Mouse (Mus musculus): ENCODE measurements around the gene Sdc4.

The Sdc4 gene

DNA sequence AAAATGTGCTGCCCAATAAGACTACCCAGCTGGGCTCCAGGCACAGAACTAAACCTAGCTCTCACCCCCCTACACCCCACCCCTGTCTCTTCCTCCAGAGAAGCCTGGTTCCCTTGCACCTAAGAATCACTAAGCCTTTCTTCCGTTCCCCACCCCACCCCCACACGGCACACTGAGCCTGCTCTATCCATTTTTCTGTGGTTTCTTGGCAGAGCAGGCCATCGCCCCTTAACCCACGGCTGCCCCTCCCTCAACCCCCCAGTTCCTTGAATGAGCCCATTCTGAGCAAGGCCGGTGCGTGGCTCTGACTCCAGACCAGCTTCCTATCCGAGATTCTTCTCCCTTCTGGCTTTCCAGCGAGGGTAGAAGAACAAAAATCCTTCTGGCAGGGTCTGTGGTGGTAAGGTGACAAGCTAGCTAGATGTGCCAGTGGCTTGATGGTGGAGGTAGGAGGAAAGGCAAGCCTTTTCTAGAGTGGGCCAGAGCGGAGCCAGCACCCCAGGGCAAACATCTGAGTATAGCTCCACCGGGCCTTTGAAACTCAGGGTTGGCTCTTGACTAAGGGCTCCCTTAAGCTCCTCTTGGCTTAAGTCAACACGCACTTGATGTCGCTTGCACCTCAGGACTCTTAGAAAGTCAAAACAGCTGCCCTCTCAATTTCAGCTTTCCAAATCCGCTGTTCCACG lies 40.1 kb downstream of the Sdc4 start:
- DNase-seq (ENCODE audit: low spot score in 2 of 2), result no peak

DNA sequence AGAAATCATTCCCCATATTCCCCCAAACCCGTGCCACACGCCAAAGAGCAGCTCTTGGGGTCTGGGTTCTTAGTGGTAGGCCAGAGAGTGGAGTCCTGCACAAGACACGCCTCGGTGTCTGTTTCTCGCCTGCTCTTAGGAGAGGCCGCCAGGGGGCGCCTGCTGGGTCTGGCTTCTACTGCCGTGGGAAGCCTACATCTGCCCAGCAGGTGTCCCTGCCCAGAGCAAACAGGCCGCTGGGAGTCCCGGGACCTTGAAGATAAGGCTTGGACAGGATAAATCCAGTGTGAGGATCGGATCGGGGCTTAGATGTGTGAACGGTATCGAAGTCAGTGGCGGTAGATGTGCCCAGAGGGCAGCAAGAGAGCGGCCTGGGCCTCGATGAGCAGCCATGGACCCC lies 40.8 kb downstream of the Sdc4 start, which contains the start of gene Rbpjl:
Gene Rbpjl, plus strand, starts transcription at position 236 of the 400 bp plus-strand sequence.
- DNase-seq (ENCODE audit: low spot score in 2 of 2), result peak in 1 of 2 experiments; percentile 56

DNA sequence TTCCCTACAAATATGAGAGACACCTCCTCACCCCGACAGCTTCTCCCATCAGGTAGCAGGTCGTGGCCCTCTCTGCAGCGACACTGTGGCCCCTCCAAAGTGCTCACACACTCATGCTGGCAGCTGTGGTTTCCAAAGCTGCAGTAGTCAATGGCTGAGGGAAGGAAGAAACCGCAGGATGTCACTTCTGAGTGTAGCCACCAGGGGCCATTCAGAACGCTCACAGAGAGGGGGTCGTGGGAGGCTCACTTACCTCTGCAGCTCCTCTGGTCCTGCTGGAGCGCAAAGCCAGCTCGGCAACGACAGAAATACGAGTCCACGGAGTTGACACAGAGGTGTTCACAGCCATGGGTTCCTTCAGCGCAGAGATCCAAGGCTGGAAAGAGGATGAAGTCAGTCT lies 46.8 kb downstream of the Sdc4 start:
- no peak for DNase-seq (ENCODE audit: low spot score in 2 of 2)

DNA sequence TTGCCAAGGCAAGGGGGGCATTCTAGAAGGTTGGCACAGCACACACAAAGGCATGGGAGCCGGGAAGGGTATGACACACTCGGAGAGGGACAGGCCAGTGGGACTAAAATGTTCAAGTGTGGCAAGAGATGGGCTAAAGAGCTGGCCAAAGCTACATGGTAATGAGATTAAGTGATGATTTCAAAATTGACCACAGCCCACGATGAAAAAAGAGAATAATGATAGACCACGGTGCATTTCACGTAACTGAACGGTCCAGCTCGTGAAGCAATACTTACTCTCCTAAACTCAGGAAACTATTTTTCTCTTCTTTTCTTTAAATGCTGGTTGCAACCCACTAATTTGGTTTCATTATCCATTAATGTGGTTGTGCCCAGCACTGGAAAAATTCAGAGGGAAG lies 47.6 kb downstream of the Sdc4 start:
- no peak for DNase-seq (ENCODE audit: low spot score in 2 of 2)

DNA sequence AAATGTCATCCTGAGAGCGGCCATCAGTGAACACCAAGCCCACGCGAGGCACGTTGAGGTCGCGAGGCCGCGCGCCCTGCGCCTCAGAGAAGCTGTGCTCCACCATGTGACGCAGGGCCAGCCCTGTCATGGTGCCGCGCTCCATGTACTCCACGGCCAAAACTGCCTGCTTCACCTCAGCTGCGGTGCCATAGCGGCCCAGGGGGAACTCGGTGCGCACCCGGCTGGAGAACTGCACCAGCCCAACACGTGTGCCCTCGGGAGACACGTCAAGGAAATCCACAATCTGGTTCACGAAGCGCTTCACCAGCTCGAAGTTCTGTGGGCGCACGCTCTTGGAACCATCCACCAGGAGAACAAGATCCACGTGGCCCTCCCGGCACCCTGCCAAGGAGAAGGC lies 50.6 kb downstream of the Sdc4 start:
- DNase-seq (ENCODE audit: low spot score in 2 of 2), result no peak

DNA sequence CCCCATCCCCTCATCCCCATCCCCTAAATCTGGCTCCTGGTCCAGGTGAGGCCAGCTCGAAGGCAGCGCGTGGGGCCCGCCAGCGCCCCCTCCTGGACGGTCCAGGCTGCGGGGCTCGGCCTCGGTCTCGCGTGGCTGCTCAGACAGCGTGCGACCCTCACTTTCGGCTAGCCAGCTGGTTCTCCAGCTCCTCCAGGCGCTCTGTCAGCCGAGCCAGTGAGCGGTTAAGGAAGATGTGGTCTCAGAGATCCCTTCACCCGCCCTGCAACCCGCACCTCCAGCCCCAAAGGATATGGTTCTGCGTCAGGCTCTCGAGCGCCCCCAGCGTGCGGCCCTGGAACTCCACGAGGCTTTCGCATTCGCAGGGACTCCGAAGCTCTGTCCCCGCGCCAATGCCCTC lies 54.2 kb downstream of the Sdc4 start:
- DNase-seq (ENCODE audit: low spot score in 2 of 2), result peak; percentile 89 to 90

DNA sequence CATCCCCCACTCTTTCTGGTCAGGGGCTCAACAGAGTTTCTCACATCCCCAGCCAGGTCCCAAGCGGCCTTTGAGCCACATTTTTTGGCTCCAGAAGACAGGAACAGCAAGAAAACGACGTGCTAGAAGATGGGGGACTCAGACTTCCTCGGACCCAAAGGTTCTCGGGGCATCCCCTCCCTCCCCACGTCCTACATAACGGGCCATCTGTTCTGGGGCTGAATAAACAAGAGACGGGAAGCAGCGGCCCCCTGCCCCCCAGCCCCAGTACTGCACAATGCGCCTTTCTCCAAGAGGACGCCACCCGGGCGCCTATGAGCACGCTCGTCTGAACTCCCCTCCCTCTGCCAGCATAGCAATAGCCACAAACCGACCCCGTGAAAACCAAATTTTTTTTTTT lies 54.7 kb downstream of the Sdc4 start, which contains the start of gene Slpi:
Gene Slpi, minus strand, starts transcription at position 76 of the 400 bp plus-strand sequence.
- DNase-seq (ENCODE audit: low spot score in 2 of 2), result no peak

DNA sequence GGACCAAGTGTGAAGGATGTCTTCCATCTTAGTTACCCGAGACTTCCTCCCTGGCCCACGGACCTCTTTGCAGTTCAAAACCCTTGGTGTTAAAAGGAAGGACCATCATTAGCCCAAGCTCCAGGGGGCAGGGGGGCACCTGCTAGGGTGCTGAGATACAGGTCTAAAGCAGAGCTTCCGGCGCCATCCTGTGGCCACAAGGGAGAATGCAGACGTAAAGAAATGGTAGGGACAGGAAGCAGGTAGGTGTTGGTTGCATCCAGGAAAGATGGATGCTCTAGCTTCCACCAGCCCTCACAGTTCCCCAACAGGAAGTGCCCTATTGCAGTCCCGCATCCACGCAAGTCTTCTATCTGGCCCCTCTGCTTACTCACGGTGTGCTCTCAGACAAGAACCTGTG lies 56.7 kb downstream of the Sdc4 start:
- DNase-seq (ENCODE audit: low spot score in 2 of 2), result peak; percentile 62 to 71

DNA sequence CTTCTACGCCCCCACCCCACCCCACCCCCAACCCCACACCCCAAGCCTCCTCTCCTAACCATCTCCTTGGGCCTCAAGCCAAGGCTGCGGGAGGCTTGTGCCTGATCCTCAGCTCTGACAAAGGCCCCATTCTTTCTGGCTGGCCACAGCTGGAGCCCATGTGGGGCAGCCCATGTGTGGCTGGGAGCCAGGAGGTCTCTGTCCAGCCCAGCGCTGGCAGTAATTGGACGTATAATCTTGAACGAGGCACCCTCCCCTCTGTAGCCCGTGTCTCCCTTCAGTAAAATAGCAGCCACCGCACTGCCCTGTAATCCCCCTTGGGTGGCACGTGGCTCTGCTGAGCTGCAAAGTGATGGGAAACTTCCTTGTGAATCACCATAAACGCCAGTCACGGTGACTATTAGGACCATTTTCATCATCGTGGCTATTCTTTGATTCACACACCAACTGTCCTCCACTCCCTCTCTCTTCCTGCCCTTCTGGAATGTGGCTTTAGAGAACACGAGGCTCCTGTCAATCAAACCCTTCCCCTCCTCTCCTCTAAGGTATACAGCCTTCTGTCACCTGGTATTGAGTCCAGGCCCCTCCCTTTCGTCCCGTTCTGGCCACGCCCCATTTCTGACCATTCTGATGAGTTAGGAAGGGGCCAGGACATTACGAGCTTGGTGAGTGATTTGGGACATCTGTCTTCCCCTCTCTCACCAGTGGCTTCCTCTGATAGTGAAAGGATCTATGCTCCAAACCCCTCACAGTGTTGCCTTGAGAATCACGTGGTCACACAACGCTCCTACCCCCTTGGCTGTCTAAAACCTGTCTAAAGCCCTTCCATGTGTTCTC lies 57.5 kb downstream of the Sdc4 start:
- DNase-seq (ENCODE audit: low spot score in 2 of 2), result peak in 1 of 2 experiments; percentile 23

DNA sequence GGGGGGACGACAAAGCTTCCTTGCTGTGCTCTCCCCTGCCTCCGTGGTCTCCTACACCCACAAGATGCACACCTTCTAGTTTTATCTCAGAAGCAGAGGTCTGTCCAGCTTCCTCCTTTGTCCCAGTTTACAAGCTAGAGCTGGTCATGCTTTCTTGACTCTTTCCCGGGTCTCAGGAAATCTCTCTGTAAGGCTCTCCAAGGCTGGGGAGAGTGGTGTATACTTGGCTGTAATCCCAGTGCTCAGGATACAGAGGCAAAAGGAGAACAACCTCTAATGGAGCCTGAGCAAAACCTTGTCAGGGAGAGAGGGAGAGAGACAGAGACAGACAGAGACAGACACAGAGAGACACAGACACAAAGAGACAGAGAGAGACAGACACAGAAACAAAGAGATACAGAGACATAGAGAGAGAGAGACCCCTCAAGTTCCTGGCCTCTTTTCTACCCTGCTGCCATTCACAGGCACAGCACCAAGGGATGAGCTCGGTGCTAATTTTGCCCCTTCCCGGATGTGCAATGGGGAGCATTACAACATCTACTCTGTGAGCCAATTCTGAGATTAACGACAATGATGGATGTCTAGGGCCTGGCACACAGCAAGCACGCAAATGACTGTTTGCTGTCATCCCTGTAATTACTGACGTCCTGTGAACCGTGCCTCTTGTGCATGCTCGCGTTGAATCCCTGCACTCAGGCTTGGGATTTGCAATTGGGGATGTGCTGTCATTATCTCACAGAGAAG lies 59.9 kb downstream of the Sdc4 start:
- DNase-seq (ENCODE audit: low spot score in 2 of 2), result no peak

DNA sequence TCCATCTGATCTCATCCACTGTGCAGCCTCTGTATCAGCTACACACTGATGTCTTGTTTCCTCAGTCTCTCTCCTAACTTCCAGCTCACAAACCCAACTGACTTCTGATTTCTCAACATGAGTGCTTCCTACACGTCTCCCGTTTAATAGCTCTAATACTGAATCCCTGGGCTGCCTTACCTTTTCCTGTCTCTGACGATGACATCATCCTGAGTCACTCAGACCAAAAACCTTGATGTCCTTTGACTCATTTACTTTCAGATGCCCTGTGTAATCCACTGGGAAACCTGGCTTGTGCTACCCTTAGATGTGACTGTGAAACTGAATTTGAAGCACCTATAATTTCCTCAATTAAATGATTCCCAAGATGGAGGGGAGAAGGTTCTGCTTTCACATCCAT lies 60.7 kb downstream of the Sdc4 start:
- no peak for DNase-seq (ENCODE audit: low spot score in 2 of 2)

DNA sequence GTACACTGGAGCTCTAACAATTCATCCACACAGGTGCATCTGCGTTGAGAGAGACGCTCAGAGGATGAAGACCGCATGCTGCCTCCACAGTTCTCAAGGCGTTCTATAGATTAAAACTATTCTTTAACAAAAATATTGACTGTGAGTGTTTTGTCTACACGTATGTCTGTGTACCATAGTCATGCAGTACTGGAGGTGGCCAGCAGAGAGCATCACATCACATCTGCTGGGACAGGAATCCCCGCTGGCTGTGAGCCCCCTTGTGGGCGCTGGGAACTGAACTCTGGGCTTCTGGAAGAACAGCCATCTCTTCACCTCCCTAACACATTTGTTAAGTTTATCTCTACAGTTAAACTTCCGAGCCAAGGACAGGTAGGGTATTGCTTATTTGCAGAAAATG lies 62.0 kb downstream of the Sdc4 start:
- no peak for DNase-seq (ENCODE audit: low spot score in 2 of 2)

DNA sequence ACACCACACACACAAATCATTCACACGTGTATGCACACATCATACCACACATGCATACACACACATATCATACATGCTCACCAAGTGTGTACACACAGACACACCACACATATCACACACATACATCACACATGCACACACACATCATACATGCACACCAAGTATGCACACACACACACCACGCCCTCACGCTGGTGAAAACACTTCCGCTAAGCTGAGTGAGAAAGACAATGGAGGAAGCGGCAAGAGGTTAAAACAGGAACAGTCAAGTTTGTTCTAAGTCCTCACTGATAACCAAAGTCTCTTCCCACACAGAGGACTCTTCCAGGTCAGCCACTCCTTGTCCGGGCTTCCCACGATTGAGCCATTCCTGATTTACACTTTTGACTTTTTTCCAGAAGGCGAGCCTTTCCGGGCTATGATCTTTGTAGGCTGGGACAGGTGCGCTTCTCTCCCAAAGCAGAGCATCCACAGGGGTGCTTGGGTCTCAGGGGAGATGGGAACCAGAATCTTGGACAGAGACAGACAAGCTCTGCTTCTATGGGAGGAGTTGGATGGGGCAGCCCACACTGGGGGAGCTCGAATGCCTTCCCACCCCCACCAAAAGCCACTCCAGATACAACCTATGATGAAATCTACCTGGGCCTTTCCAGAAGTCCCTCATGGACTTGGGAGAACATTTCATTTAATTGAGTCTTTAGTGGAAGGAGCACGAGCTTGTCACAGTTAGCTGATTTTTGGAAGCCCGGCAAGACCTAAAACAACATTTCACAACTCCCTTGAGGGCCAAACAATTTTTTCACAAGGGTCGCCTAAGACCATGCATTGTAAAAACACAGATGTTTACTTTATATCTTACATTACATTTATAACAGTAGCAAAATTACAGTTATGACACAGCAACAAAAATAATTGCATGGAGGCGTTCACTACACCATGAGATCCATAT lies 65.9 kb downstream of the Sdc4 start:
- no peak for DNase-seq (ENCODE audit: low spot score in 2 of 2)

Measured in right cerebral cortex, adult 2 months (tissue).